Mouse (Mus musculus) midbrain, embryonic 14.5 days (tissue): ENCODE measurements around the gene Acadvl. TPM values are rescaled to one million over a fixed set of nuclear protein-coding genes. Genes with fewer than 3 reads are reported as not detected.

Experiments used
- ATAC-seq: fragments of 200-750 bp; cut with Nextera tagmentation; 2 replicates; pipeline ENCODE4 v1.8.0; 2017; ENCODE audit warnings: moderate number of reproducible peaks, moderate library complexity; ENCODE audit not compliant: low FRiP score, low TSS enrichment
- DNase-seq: peaks from one replicate; pipeline ENCODE4 v3.0.0-alpha.2; 2015
- H3K27ac ChIP-seq: fragments of 300-500 bp; sonication (generic); replicated peaks from 2 replicates; pipeline ENCODE4 v1.5.1; 2014; ENCODE audit warnings: mild to moderate bottlenecking, low read depth, low read length, moderate library complexity
- H3K27me3 ChIP-seq: fragments of 300-500 bp; sonication (generic); 2 replicates; pipeline ENCODE4 v1.6.1; 2014; ENCODE audit warnings: low read length, control low read depth, mixed read lengths; ENCODE audit not compliant: control insufficient read depth, insufficient read depth
- H3K36me3 ChIP-seq: fragments of 300-500 bp; sonication (generic); 2 replicates; pipeline ENCODE4 v1.6.1; 2014; ENCODE audit warnings: low read length, control low read depth; ENCODE audit not compliant: control insufficient read depth, insufficient read depth
- H3K4me1 ChIP-seq: fragments of 300-500 bp; sonication (generic); 2 replicates; pipeline ENCODE4 v1.6.1; 2014; ENCODE audit warnings: mild to moderate bottlenecking, antibody characterized with exemption, low read length, control low read depth; ENCODE audit not compliant: control insufficient read depth, insufficient read depth
- H3K4me2 ChIP-seq: fragments of 300-500 bp; sonication (generic); 2 replicates; pipeline ENCODE4 v1.6.1; 2014; ENCODE audit warnings: mild to moderate bottlenecking, low read length, moderate library complexity
- H3K4me3 ChIP-seq: fragments of 300-500 bp; sonication (generic); replicated peaks from 2 replicates; pipeline ENCODE4 v1.5.1; 2014; ENCODE audit warnings: low read depth, low read length
- H3K9ac ChIP-seq: fragments of 300-500 bp; sonication (generic); replicated peaks from 2 replicates; pipeline ENCODE4 v1.6.1; 2014; ENCODE audit warnings: mild to moderate bottlenecking, low read length, moderate library complexity
- H3K9me3 ChIP-seq: fragments of 300-500 bp; sonication (generic); 2 replicates; pipeline ENCODE4 v1.6.1; 2016; ENCODE audit warnings: low read length, control low read depth, mixed read lengths; ENCODE audit not compliant: control insufficient read depth
- WGBS: fragments of 180-500 bp; shearing (Covaris S2); extraction: QIAGEN DNeasy Blood & Tissue Kit; methylation state at CpG from one replicate; pipeline ENCODE4 v1.1.7; 2014; 5-methylcytosine and 5-hydroxymethylcytosine counted together
- polyA plus RNA-seq: library from polyadenylated mRNA; unstranded; fragments of >200 nt; fragmentation: Nextera tagmentation; extraction: Ambion mirVana; gene quantifications from 2 replicates; pipeline ENCODE4 v1.2.1, GENCODE M21; 2014

The Acadvl gene
- polyA plus RNA-seq, 1 experiment from 2014 or later: 49.6 TPM

GRCm38 (mm10) chr11:70029829-70030550 lies 14.8 kb upstream of the Acadvl start:
- Histone ChIP-seq H3K9me3 (no peaks in the 10 kb centered on the region), H3K4me2 (peak overlapping the region; percentile 72), H3K27me3 (no peaks in the 10 kb centered on the region), H3K27ac (peak overlapping the region; percentile 96), H3K4me3 (peak overlapping the region; percentile 36), H3K36me3 (peaks cover 42% of the 10 kb centered on the region), H3K4me1 (peaks cover 48% of the 10 kb centered on the region), H3K9ac (peak overlapping the region; percentile 44)
- DNase-seq (no peak), ATAC-seq (peak; percentile 54)
- WGBS: 21% methylated on average over 10 of the region's 11 CpGs

GRCm38 (mm10) chr11:70029130-70029801 lies 14.1 kb upstream of the Acadvl start:
- Histone ChIP-seq H3K4me1 (peaks cover 54% of the 10 kb centered on the region), H3K9me3 (no peaks in the 10 kb centered on the region), H3K4me2 (peak overlapping the region; percentile 72), H3K27me3 (no peaks in the 10 kb centered on the region), H3K9ac (peak overlapping the region; percentile 44), H3K36me3 (peaks cover 36% of the 10 kb centered on the region), H3K4me3 (peak overlapping the region; percentile 36), H3K27ac (peak overlapping the region; percentile 96)
- WGBS: under 1% methylated on average over 20 of the region's 20 CpGs
- ATAC-seq (peak; percentile 94), DNase-seq (peak; percentile 99)

DNA sequence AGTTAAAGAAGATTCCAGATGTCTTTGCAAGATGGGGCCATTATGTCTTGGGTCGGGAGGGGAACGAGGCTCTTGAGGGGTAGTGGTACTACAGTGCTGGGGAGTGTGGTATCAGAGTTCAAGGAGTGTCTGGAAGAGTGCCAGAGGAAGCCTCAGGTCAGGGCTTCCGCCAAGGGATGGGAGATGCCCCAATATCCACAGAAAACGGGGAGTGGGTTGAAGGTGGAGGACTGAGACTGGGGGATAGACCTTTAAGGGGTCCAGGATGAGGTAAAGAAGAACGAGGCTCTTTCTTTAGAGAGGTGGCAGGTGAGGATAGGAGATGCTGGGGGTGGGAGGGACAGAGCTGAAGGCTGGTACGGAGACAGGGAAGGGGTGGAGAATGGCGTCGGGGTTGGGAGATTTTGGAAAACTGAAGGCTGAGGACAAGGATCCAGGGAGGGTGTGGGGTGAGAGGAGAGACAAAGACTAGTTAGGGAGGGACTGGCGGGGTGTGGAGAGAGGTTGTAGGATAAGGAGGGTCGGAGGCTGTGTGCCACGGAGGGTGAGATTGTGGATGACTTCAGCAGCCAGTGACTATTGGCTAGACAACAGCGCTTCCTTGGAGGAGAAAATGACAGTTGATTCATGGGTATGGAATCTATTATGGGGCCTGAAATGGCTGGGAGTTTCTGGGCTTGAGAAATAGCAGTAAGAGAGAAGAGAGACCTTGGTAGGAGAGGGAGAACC lies 13.4 kb upstream of the Acadvl start:
- WGBS: 15% methylated on average over 12 of the region's 12 CpGs
- Histone ChIP-seq H3K9me3 (no peaks in the 10 kb centered on the region), H3K9ac (peak overlapping the region; percentile 44), H3K4me3 (peak overlapping the region; percentile 36), H3K4me1 (peaks cover 59% of the 10 kb centered on the region), H3K4me2 (peak overlapping the region; percentile 72), H3K27me3 (no peaks in the 10 kb centered on the region), H3K36me3 (peaks cover 31% of the 10 kb centered on the region), H3K27ac (peak overlapping the region; percentile 96)
- 0 out of 2 replicates have a peak, but pooled peaks have one; percentile 2 for ATAC-seq
- DNase-seq: no peak

DNA sequence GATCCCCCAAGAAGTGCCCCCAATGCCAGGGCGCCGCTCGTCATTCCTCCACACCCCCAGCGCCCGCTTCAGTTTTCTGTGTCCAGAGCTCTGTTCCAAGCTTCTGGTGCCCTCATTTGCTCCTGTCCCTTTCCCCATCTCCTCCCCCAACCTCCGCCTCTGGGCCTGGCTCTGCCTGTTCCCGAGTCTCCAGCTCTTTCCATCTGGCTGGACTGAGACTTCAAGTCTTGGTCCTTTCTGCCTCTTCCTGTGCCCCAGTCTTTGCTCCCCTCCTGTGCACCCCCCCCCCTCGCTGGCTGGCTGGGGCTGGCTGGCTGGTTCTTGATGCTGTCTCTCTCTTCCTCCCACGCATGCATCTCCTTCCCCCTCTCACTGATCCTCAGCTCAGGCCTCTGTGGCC lies 12.2 kb upstream of the Acadvl start:
- Histone ChIP-seq H3K4me2 (peak overlapping the region; percentile 72), H3K27ac (peak overlapping the region; percentile 96), H3K36me3 (peaks cover 20% of the 10 kb centered on the region), H3K4me1 (peaks cover 71% of the 10 kb centered on the region), H3K9ac (peak overlapping the region; percentile 21; the same call in 1 of the 2 replicates), H3K27me3 (no peaks in the 10 kb centered on the region), H3K4me3 (peak overlapping the region; percentile 24), H3K9me3 (no peaks in the 10 kb centered on the region)
- 26% methylated on average over 9 of the region's 9 CpGs for WGBS
- DNase-seq (no peak), ATAC-seq (no peak)

DNA sequence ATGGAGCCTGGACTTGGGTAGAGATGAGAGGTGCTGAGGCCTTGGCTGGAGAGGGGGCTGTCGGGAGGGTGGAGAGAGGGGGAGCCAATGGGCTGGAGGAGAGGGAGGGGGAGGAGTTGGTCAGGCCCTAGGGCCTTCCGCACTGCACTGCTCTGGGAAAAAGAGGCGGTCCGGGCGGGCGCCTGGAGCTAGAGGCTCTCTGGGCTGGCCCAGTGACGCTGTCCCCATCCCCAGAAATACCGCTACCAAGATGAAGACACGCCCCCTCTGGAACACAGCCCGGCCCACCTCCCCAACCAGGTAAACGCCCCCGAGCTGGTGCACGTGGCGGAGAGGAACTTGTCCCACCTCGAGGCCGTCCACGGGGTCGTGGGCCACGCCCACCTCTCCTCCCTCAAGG lies 11.5 kb upstream of the Acadvl start:
- no peaks in the 10 kb centered on the region for H3K9me3 ChIP-seq
- DNase-seq (peak; percentile 62), ATAC-seq (no peak)
- H3K4me3 ChIP-seq: peak overlapping the region; percentile 24
- H3K9ac ChIP-seq: peak overlapping the region; percentile 21; the same call in 1 of the 2 replicates
- 1% methylated on average over 19 of the region's 19 CpGs for WGBS
- H3K27me3 ChIP-seq: no peaks in the 10 kb centered on the region
- peaks cover 76% of the 10 kb centered on the region for H3K4me1 ChIP-seq
- H3K36me3 ChIP-seq: peaks cover 12% of the 10 kb centered on the region
- H3K4me2 ChIP-seq: peak overlapping the region; percentile 72
- H3K27ac ChIP-seq: peak overlapping the region; percentile 96

DNA sequence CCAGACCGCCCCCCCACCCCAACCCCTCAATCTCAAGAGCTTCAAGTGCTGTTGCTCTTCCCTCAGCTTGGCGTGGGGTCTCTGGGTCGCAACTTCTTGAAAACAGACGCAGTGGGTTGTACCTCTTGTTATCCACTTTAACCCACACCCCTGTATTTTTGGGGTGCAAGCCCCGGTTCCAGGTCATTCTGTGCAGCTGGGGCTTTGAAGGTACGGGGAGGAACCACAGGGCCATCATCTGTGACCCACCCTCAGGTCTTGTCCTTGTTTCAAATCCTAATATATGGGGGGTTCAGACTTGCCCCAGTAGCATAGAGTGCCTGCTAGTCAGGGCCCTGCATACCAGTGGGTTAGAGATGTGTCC lies 8.9 kb upstream of the Acadvl start:
- Histone ChIP-seq H3K36me3 (no peaks in the 10 kb centered on the region), H3K4me3 (peak overlapping the region; percentile 39), H3K9me3 (no peaks in the 10 kb centered on the region), H3K9ac (peak overlapping the region; percentile 47), H3K27ac (peak overlapping the region; percentile 66), H3K4me1 (peaks cover 82% of the 10 kb centered on the region), H3K27me3 (no peaks in the 10 kb centered on the region), H3K4me2 (peak overlapping the region; percentile 71)
- 13% methylated on average over 6 of the region's 6 CpGs for WGBS
- ATAC-seq (no peak), DNase-seq (no peak)

- peak; percentile 83 for DNase-seq
- peaks cover 82% of the 10 kb centered on the region for H3K4me1 ChIP-seq
- peak overlapping the region; percentile 39 for H3K4me3 ChIP-seq
- no peak for ATAC-seq
- H3K27me3 ChIP-seq: no peaks in the 10 kb centered on the region
- WGBS: 5% methylated on average over 22 of the region's 29 CpGs
- H3K9ac ChIP-seq: peak overlapping the region; percentile 47
- no peaks in the 10 kb centered on the region for H3K36me3 ChIP-seq
- H3K4me2 ChIP-seq: peak overlapping the region; percentile 71
- H3K9me3 ChIP-seq: no peaks in the 10 kb centered on the region
- peak overlapping the region; percentile 66 for H3K27ac ChIP-seq
These were observed 8.4 kb upstream of the Acadvl start for GRCm38 (mm10) chr11:70023481-70024150.
